Mouse (Mus musculus): ENCODE results near the gene Lypd6b. TPM values are rescaled to one million over a fixed set of nuclear protein-coding genes. Genes with fewer than 3 reads are reported as not detected.
A peak's percentile ranks its signal among the peaks of the same experiment; 100 is the strongest.

The Lypd6b gene
- polyA plus RNA-seq, 1 experiment from 2014 or later, result 0.04 TPM

DNA sequence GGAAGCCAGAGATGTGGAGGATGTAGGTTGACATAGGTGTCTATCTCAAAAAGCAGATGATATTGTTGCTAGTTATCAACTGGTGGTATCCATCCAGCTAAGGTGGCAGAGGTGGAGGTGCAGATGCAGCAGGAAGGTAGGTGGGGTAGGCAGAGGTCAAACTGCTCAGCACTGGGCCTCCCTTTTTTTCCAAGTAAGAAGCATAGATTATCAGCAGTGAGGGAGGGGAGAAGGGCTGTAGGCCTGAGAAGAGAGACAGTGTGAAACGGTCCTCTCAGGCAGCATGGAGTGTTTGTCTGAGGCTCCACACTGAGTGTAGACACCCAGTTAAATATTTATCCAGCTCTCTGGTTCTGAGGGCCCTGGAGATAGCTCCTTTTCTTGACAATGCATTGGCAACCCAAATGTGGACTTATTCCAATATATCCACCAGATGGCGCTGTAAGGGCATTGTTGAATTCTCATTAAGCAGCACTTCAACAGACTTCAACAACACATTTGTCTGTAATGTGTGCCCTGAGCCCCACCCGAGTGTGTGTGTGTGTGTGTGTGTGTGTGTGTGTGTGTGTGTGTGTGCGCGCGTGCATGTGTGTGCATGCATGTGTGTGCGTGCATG lies 23.0 kb upstream of the Lypd6b start:
- no peak overlapping the region for H3K9ac ChIP-seq (ENCODE audit: low read depth, low read length)
- no peak overlapping the region for H3K27ac ChIP-seq (ENCODE audit: low read length)
- H3K9me3 ChIP-seq (replicated peaks; ENCODE audit: control insufficient read depth, low read length), result no peaks in the 10 kb centered on the region
- H3K4me3 ChIP-seq (ENCODE audit: low read depth, low read length), result no peak overlapping the region
- H3K4me1 ChIP-seq (ENCODE audit: control insufficient read depth, low read depth, low read length), result no peaks in the 10 kb centered on the region
- H3K36me3 ChIP-seq (ENCODE audit: control insufficient read depth, insufficient read depth), result no peaks in the 10 kb centered on the region
- peak; percentile 50; the same call in 1 of the 2 replicates for ATAC-seq (ENCODE audit: low read depth)
- no peak overlapping the region for H3K4me2 ChIP-seq (ENCODE audit: low read depth, low read length)
- 42% methylated on average over 7 of the region's 7 CpGs for WGBS (ENCODE audit: insufficient replicate concordance)
- H3K27me3 ChIP-seq (ENCODE audit: control insufficient read depth, insufficient read depth, low read depth, low read length), result no peaks in the 10 kb centered on the region

DNA sequence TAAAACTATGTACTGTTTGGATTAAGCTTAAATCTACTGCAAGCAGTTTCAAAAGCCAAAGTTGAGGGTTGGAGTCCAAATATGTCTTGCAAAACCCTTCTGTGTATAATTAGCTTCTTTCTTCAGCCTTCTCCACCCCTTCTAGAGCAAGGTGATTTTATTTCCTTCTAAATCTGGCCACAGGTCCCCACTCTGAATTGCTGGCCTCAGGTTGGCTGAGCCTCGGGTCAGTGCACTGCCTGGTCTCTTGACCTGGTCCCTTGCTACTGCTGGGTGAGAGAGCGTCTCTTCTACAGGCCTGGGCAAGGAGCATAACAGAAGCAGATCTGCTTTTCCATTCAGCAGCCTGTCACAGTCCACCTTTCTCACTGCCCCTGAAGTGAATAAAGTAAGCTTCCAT lies 18.6 kb upstream of the Lypd6b start:
- Histone ChIP-seq H3K9me3 (replicated peaks; ENCODE audit: control insufficient read depth, low read length) (no peaks in the 10 kb centered on the region), H3K27me3 (ENCODE audit: control insufficient read depth, insufficient read depth, low read depth, low read length) (no peaks in the 10 kb centered on the region), H3K27ac (ENCODE audit: low read length) (no peak overlapping the region), H3K9ac (ENCODE audit: low read depth, low read length) (no peak overlapping the region), H3K4me2 (ENCODE audit: low read depth, low read length) (no peak overlapping the region), H3K4me3 (ENCODE audit: low read depth, low read length) (no peak overlapping the region), H3K36me3 (ENCODE audit: control insufficient read depth, insufficient read depth) (no peaks in the 10 kb centered on the region), H3K4me1 (ENCODE audit: control insufficient read depth, low read depth, low read length) (peaks cover 18% of the 10 kb centered on the region)
- no peak for ATAC-seq (ENCODE audit: low read depth)
- 70% methylated on average over 2 of the region's 2 CpGs for WGBS (ENCODE audit: insufficient replicate concordance)

- Histone ChIP-seq H3K36me3 (ENCODE audit: control insufficient read depth, insufficient read depth) (no peaks in the 10 kb centered on the region), H3K9me3 (replicated peaks; ENCODE audit: control insufficient read depth, low read length) (no peaks in the 10 kb centered on the region), H3K4me2 (ENCODE audit: low read depth, low read length) (no peak overlapping the region), H3K4me3 (ENCODE audit: low read depth, low read length) (no peak overlapping the region), H3K9ac (ENCODE audit: low read depth, low read length) (no peak overlapping the region), H3K4me1 (ENCODE audit: control insufficient read depth, low read depth, low read length) (peaks cover 28% of the 10 kb centered on the region), H3K27me3 (ENCODE audit: control insufficient read depth, insufficient read depth, low read depth, low read length) (no peaks in the 10 kb centered on the region), H3K27ac (ENCODE audit: low read length) (no peak overlapping the region)
- WGBS (ENCODE audit: insufficient replicate concordance), result 68% methylated on average over 5 of the region's 5 CpGs
- no peak for ATAC-seq (ENCODE audit: low read depth)
Measured at GRCm38 (mm10) chr2:49770440-49770839, 17.0 kb upstream of the Lypd6b start.

DNA sequence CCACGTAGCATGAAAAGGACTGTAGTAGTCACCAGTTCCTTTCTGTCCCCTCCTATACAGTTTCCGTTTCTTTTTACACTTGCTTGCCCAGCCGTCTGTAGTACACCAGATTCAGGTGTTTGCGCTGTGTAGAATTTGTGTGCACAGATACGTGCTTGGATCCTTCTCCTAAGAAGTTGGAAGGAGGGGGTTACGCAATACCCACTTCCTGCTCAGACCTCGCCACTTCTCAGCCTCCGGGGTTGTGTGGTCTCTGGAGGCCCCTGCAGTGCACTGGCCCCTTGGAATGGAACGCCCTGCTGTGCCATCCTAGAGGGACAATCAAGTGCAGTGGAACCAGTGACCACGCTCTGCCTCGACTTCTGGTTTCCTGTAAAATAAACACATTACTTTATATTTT lies 16.3 kb upstream of the Lypd6b start:
- Histone ChIP-seq H3K9me3 (replicated peaks; ENCODE audit: control insufficient read depth, low read length) (no peaks in the 10 kb centered on the region), H3K36me3 (ENCODE audit: control insufficient read depth, insufficient read depth) (no peaks in the 10 kb centered on the region), H3K9ac (ENCODE audit: low read depth, low read length) (no peak overlapping the region), H3K4me2 (ENCODE audit: low read depth, low read length) (peak overlapping the region; percentile 4; the same call in 1 of the 2 replicates), H3K4me3 (ENCODE audit: low read depth, low read length) (no peak overlapping the region), H3K4me1 (ENCODE audit: control insufficient read depth, low read depth, low read length) (peaks cover 31% of the 10 kb centered on the region), H3K27me3 (ENCODE audit: control insufficient read depth, insufficient read depth, low read depth, low read length) (no peaks in the 10 kb centered on the region), H3K27ac (ENCODE audit: low read length) (no peak overlapping the region)
- ATAC-seq (ENCODE audit: low read depth), result no peak
- WGBS (ENCODE audit: insufficient replicate concordance), result 19% methylated on average over 11 of the region's 11 CpGs

DNA sequence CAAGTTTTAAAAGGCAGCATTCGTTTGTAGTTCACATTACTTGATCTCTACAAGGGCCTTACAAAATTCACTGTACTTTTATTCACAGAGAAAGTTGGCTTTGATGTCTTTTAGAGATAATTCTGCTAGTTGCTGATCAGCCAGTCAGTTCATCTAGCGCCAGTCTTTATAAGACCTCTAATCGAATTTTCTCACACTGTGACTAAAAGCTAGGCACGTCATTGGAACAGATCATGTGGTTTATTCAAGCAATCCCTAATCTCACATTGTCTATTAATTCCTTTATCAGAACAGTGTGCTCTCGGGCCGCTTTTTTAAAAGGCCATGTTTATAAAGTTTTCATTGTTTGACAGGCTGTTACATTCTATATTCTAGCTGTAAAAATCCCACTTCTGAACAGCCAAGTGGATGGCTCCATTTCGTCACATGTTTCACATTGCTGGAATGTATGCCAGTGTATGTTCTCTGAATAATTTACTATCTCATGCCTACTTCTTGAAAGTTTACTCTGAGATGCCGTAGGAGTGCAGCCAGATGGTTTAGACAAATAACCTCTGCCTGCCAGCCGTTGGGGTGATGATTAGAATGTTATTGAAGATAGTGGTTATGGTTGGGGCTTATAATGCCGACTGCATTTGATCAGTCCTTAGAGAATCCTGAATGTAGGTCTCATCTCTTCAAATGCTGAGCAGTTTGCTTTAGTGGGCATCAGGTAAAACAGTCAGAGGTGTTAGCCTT lies 14.1 kb upstream of the Lypd6b start:
- Histone ChIP-seq H3K4me2 (ENCODE audit: low read depth, low read length) (peak overlapping the region; percentile 40), H3K9me3 (replicated peaks; ENCODE audit: control insufficient read depth, low read length) (no peaks in the 10 kb centered on the region), H3K4me1 (ENCODE audit: control insufficient read depth, low read depth, low read length) (peaks cover 31% of the 10 kb centered on the region), H3K4me3 (ENCODE audit: low read depth, low read length) (no peak overlapping the region), H3K9ac (ENCODE audit: low read depth, low read length) (peak overlapping the region; percentile 25; the same call in 1 of the 2 replicates), H3K27me3 (ENCODE audit: control insufficient read depth, insufficient read depth, low read depth, low read length) (no peaks in the 10 kb centered on the region), H3K36me3 (ENCODE audit: control insufficient read depth, insufficient read depth) (no peaks in the 10 kb centered on the region), H3K27ac (ENCODE audit: low read length) (peak overlapping the region; percentile 85)
- 29% methylated on average over 10 of the region's 10 CpGs for WGBS (ENCODE audit: insufficient replicate concordance)
- ATAC-seq (ENCODE audit: low read depth), result peak; percentile 83

DNA sequence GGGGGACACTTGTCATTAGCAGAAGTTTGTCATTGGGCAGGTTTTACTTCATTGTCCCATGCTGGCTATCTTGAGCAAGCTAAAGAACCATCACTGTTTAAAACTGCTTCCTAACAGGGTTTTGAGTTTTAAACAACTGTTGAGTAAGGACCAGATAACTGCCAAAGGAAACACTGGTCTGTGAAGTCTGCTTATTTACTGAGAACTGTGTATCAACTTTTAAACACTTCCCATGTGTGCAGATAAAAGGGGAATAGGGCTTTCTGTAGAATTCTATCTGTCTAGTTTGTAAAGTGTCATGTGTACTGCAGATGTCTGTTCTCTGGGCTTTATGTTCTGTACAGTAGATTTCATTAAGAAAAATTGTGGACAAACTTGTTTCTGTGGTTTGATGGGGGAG lies 13.3 kb upstream of the Lypd6b start:
- Histone ChIP-seq H3K27me3 (ENCODE audit: control insufficient read depth, insufficient read depth, low read depth, low read length) (no peaks in the 10 kb centered on the region), H3K4me1 (ENCODE audit: control insufficient read depth, low read depth, low read length) (peaks cover 31% of the 10 kb centered on the region), H3K4me3 (ENCODE audit: low read depth, low read length) (no peak overlapping the region), H3K9me3 (replicated peaks; ENCODE audit: control insufficient read depth, low read length) (no peaks in the 10 kb centered on the region), H3K9ac (ENCODE audit: low read depth, low read length) (no peak overlapping the region), H3K4me2 (ENCODE audit: low read depth, low read length) (peak overlapping the region; percentile 40; the same call in 1 of the 2 replicates), H3K36me3 (ENCODE audit: control insufficient read depth, insufficient read depth) (no peaks in the 10 kb centered on the region), H3K27ac (ENCODE audit: low read length) (peak overlapping the region; percentile 85)
- no peak for ATAC-seq (ENCODE audit: low read depth)

- 58% methylated on average over 4 of the region's 4 CpGs for whole genome bisulfite sequencing (ENCODE audit: insufficient replicate concordance)
- Histone ChIP-seq H3K9ac (ENCODE audit: low read depth, low read length) (no peak overlapping the region), H3K27me3 (ENCODE audit: control insufficient read depth, insufficient read depth, low read depth, low read length) (no peaks in the 10 kb centered on the region), H3K4me2 (ENCODE audit: low read depth, low read length) (no peak overlapping the region), H3K4me1 (ENCODE audit: control insufficient read depth, low read depth, low read length) (peaks cover 31% of the 10 kb centered on the region), H3K9me3 (replicated peaks; ENCODE audit: control insufficient read depth, low read length) (no peaks in the 10 kb centered on the region), H3K27ac (ENCODE audit: low read length) (peak overlapping the region; percentile 14), H3K36me3 (ENCODE audit: control insufficient read depth, insufficient read depth) (no peaks in the 10 kb centered on the region), H3K4me3 (ENCODE audit: low read depth, low read length) (no peak overlapping the region)
- no peak; the same call in 1 of the 2 replicates for ATAC-seq (ENCODE audit: low read depth)
Measured at GRCm38 (mm10) chr2:49775187-49775586, 12.3 kb upstream of the Lypd6b start.

- Histone ChIP-seq H3K9ac (ENCODE audit: low read depth, low read length) (no peak overlapping the region), H3K27me3 (ENCODE audit: control insufficient read depth, insufficient read depth, low read depth, low read length) (no peaks in the 10 kb centered on the region), H3K4me1 (ENCODE audit: control insufficient read depth, low read depth, low read length) (peaks cover 31% of the 10 kb centered on the region), H3K4me3 (ENCODE audit: low read depth, low read length) (no peak overlapping the region), H3K27ac (ENCODE audit: low read length) (peak overlapping the region; percentile 14), H3K9me3 (replicated peaks; ENCODE audit: control insufficient read depth, low read length) (no peaks in the 10 kb centered on the region), H3K4me2 (ENCODE audit: low read depth, low read length) (no peak overlapping the region), H3K36me3 (ENCODE audit: control insufficient read depth, insufficient read depth) (no peaks in the 10 kb centered on the region)
- ATAC-seq (ENCODE audit: low read depth), result no peak
Measured at GRCm38 (mm10) chr2:49775735-49776134, 11.8 kb upstream of the Lypd6b start.

GRCm38 (mm10) chr2:49776407-49776806 lies 11.1 kb upstream of the Lypd6b start:
- no peaks in the 10 kb centered on the region for H3K9me3 ChIP-seq (replicated peaks; ENCODE audit: control insufficient read depth, low read length)
- H3K27me3 ChIP-seq (ENCODE audit: control insufficient read depth, insufficient read depth, low read depth, low read length), result no peaks in the 10 kb centered on the region
- ATAC-seq (ENCODE audit: low read depth), result no peak
- H3K9ac ChIP-seq (ENCODE audit: low read depth, low read length), result no peak overlapping the region
- no peaks in the 10 kb centered on the region for H3K36me3 ChIP-seq (ENCODE audit: control insufficient read depth, insufficient read depth)
- WGBS (ENCODE audit: insufficient replicate concordance), result 65% methylated on average over 4 of the region's 4 CpGs
- no peak overlapping the region for H3K4me3 ChIP-seq (ENCODE audit: low read depth, low read length)
- H3K27ac ChIP-seq (ENCODE audit: low read length), result no peak overlapping the region
- H3K4me1 ChIP-seq (ENCODE audit: control insufficient read depth, low read depth, low read length), result peaks cover 27% of the 10 kb centered on the region
- no peak overlapping the region for H3K4me2 ChIP-seq (ENCODE audit: low read depth, low read length)

Measured in liver, embryonic 16.5 days (tissue).